Comparison of ENCODE assay signal across 8 mouse cellular contexts in genomic region chr10:53378981-53379708, GRCm38 (mm10). TPM values are rescaled to one million over a fixed set of nuclear protein-coding genes. Genes with fewer than 3 reads are reported as not detected.
DNase-seq lines count a peak whose midpoint lies in the region; ATAC-seq and TF ChIP-seq lines count a peak whose summit lies in the region.

No protein-coding gene starts in this region.

- peak overlapping the region; percentile 100 for H3K27ac ChIP-seq in gastrocnemius, adult 2 months

- intact Hi-C loops in gastrocnemius, adult 2 months (cut with DNase I): loop anchor here (2.0 kb wide), 1 partner anchor 44 kb away; no protein-coding TSS in a partner anchor
- intact Hi-C loops in gastrocnemius, postnatal 14 days (cut with DNase I; ENCODE audit: low total_unique reads): no loop called here

- no peak for DNase-seq in gastrocnemius, adult 2 months
- no peak for DNase-seq in gastrocnemius, postnatal 14 days
- peak; percentile 60 to 61 for DNase-seq in cerebellum, postnatal 36 days
- DNase-seq in gastrocnemius, adult 8-10 months (ENCODE audit: low spot score in 2 of 2): peak; percentile 31 to 38
- peak; percentile 41 to 59 for DNase-seq in layer of hippocampus, postnatal 14 days (ENCODE audit: low spot score in 2 of 2)
- DNase-seq in right cerebral cortex, postnatal 36 days (ENCODE audit: low spot score in 2 of 2): peak; percentile 23 to 30

- peak; percentile 76 for ATAC-seq in CD4-positive, CD25-positive, alpha-beta regulatory T cell, adult 4 months
- ATAC-seq in megakaryocyte, adult 5-6 weeks (ENCODE audit: poor library complexity, severe bottlenecking): peak; percentile 62

- peak; percentile 8; the same call in 1 of the 2 replicates for TF ChIP-seq CTCF in gastrocnemius, adult 2 months (IDR thresholded peaks at IDR 0.05)

- peak overlapping the region; percentile 85 for H3K4me3 ChIP-seq in gastrocnemius, adult 2 months

RNA-seq across cellular contexts. Expression of gene Cep85l, which starts 0.6 kb away (rescaled TPM):
- total RNA-seq in gastrocnemius, adult 2 months (2021): 10 to 100 TPM; 45.6 to 62.4 TPM
- 10 to 100 TPM; 28.0 to 68.5 TPM for total RNA-seq in gastrocnemius, postnatal 14 days (2021)
- 1 to 10 TPM; 1.8 to 2.8 TPM for polyA plus RNA-seq in CD4-positive, CD25-positive, alpha-beta regulatory T cell, adult 4 months (2017; shearing (Covaris generic))
- 10 to 100 TPM; 28.5 to 98.7 (median 37.1) TPM for total RNA-seq in gastrocnemius, adult 8-10 months (2022)
- total RNA-seq in layer of hippocampus, postnatal 14 days (2021): 10 to 100 TPM; 19.5 to 22.2 TPM
- total RNA-seq in megakaryocyte, adult 5-6 weeks (2015): 24.1 and 24.6 TPM in 2 replicates
- total RNA-seq in megakaryocyte, adult 5-6 weeks (2017): 32.9 and 33.4 TPM in 2 replicates

RNA-seq across cellular contexts. Expression of gene Pln, which starts 41.7 kb away (rescaled TPM):
- 10 to 100 TPM in 1 of 2 experiments, 1 to 10 TPM in 1; 7.6 to 25.9 TPM for total RNA-seq in gastrocnemius, adult 2 months (2021)
- total RNA-seq in gastrocnemius, postnatal 14 days (2021): 1 to 10 TPM; 1.6 TPM
- polyA plus RNA-seq in CD4-positive, CD25-positive, alpha-beta regulatory T cell, adult 4 months (2017; shearing (Covaris generic)): 1 to 10 TPM; 1.8 to 2.0 TPM
- total RNA-seq in gastrocnemius, adult 8-10 months (2022): 10 to 100 TPM; 22.5 to 48.8 (median 36.7) TPM
- total RNA-seq in layer of hippocampus, postnatal 14 days (2021): 1 to 10 TPM in 1 of 2 experiments, under 1 TPM in 1; 0.76 to 1.2 TPM
- not detected in 2 replicates for total RNA-seq in megakaryocyte, adult 5-6 weeks (2015)
- 0.08 TPM in 1 of 2 replicates, not detected in the other for total RNA-seq in megakaryocyte, adult 5-6 weeks (2017)

Comparison
In these comparisons a context has a peak if more than half of its experiments do, and no peak if none do; other contexts are left out.
1. DNase-seq: peak in cerebellum, postnatal 36 days (2 of 2), gastrocnemius, adult 8-10 months (2 of 2), layer of hippocampus, postnatal 14 days (2 of 2) and right cerebral cortex, postnatal 36 days (2 of 2); none in gastrocnemius, adult 2 months (single experiment) and gastrocnemius, postnatal 14 days (single experiment).